Mouse (Mus musculus) ES-Bruce4 (cell line): ENCODE results near the gene Cmtm3.

ENCODE experiments used
- EP300 ChIP-seq: IDR thresholded peaks from 2 replicates; pipeline ENCODE4 v1.6.1; 2011; ENCODE audit warnings: low read depth, low read length; ENCODE audit not compliant: insufficient read depth
- POLR2A ChIP-seq: IDR thresholded peaks from one replicate; pipeline ENCODE4 v1.8.1; 2011; ENCODE audit warnings: low read length; ENCODE audit not compliant: insufficient read depth

DNA sequence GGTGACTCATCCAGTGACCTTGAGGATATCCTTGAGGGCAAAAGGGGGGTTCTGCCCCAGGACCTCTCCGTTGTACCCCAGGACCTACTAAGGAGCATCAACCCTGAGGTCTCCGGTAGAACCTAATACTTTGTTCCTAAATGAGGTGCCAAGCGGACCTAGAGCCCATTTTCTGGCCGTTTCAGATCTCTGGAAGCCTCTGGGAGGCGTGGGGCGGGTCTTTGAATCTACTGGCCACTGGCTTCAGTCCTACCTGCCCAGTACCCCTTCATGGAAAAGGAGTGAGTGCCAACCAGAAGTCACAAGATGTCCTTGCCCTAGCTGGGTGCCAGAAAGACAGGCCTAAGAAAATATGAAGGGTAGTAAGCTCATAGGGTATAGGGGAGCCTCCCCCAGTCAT is 2.5 kb downstream of the Cmtm3 start:
- no peak for TF ChIP-seq POLR2A
- TF ChIP-seq EP300 = no peak
